Mouse (Mus musculus): ENCODE measurements around the gene Gpn3.

GRCm38 (mm10) chr5:122390006-122390405, 18.3 kb downstream of the Gpn3 start:
- TF ChIP-seq CTCF (IDR thresholded peaks at IDR 0.05; ENCODE audit: extremely low read depth, insufficient read depth, low read length) (no peak), POLR2A (IDR thresholded peaks at IDR 0.05; ENCODE audit: extremely low read depth, insufficient read depth, low read length) (no peak)

All from cortical plate, adult 2 months (tissue).